Mouse (Mus musculus): ENCODE measurements around the gene Lrba.

Lrba gene

DNA sequence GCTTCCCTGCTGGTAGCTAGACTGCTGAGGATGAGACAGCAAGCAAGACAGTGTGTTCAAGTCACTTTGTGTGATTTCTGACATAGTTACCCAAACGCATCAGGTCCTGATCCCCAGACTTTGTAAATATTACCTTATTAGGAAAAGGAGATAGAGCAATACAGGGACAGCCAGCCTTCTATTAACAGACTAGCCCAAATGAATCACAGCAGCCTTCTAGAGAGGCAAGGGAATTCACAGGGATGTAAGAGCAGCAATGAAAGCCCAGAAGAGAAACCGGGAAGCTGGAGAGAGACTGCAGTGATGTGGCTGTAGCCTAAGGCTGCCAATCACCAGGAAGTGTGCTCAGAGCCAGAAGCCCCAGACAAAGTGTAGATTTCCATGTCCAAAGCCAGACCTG is 585.2 kb downstream of the Lrba start:
- in situ Hi-C loops (cut with MboI; ENCODE audit: unreplicated experiment in 2 of 2): loop anchor here in 1 of 2 experiments (25.0 kb wide), 1 partner anchor 1097 kb away; no protein-coding TSS in a partner anchor

DNA sequence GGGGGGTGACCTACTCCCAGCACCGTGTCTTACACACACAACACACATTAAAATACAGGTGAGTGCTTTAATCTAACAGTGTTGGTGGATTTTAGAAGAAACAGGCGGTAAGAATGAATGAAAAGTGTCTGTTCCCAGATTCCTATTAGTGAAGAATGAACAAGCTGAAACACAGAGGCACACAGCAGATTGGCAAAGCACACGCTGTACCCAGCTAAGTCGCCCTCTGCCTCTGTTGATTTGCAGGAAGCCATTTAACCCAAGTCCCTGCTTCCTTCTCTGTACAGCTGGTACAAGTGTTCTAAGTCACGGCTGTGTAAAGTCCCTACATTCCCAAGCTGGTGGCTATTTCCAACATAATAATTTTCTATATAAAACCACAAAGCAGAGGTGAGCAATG is 586.4 kb downstream of the Lrba start:
- in situ Hi-C loops (cut with MboI; ENCODE audit: unreplicated experiment in 2 of 2): loop anchor here in 1 of 2 experiments (25.0 kb wide), 1 partner anchor 1099 kb away; no protein-coding TSS in a partner anchor

DNA sequence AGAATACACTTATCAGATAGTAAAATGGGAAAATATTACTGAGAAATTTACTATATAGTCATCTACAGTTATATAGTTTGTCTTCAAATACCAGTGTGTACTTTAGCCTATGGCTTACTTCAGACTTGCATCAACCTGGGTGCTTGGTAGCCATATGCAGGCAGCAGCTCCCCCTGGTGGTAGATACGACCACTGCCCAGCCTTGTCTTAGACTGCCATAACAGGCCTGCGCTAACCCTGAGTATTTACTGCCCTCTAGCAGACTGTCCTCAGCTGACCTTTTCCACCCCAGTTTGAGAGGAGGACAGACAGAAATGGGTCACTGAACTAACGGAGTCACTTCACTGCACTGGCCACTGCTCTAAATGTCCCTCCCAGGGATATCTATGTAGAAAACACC is 588.2 kb downstream of the Lrba start:
- in situ Hi-C loops (cut with MboI; ENCODE audit: unreplicated experiment in 2 of 2): loop anchor here in 1 of 2 experiments (25.0 kb wide), 1 partner anchor 1100 kb away; no protein-coding TSS in a partner anchor

DNA sequence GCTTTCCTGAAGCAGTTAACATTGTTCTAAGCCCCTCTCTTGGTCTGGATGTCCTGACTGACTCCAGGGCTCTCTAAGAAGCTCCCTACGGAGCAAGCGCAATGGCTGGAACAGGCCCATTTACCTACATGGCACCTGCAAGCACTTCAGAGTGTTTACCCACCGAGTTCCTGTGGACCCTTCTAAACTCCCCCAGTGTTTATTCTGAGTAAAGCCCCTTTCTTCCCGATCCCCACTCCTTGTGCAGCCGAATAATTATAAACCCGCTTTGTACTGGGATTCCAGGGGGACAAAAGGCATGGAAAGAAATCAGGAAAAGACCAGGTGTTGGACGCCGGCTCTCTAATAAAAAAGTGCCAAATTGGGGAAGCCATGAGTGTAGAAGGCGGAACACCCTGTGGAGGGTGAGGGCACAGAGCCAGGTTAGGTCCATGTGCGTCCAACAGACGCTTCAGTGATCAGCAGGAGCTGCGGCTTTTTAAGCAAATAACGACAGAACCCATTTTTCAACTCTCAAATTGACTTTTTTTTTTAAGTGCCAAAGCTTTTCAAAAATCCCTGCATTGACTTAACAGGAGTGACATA is 593.6 kb downstream of the Lrba start:
- in situ Hi-C loops (cut with MboI; ENCODE audit: unreplicated experiment in 2 of 2): loop anchor here in 1 of 2 experiments (25.0 kb wide), 1 partner anchor 1106 kb away; no protein-coding TSS in a partner anchor

DNA sequence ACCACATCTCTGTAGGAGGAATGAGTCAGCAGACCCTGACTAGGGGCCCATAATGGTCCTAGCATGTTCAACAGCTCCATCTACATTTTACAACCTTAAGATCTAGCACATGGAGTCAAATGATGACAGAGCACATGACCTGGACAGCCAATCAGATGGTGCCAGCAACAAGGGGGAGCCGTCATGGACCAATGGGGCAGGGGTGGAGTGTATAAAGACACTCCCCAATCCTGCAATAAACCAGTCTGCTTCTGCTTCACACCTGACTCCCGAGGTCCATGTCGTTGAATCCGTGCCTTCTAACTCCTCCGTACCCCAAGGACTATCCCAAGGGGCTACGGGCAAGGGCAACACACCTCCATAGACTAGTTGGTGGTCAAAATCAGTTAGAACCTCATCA is 594.9 kb downstream of the Lrba start:
- in situ Hi-C loops (cut with MboI; ENCODE audit: unreplicated experiment in 2 of 2): loop anchor here in 1 of 2 experiments (25.0 kb wide), 1 partner anchor 1107 kb away; no protein-coding TSS in a partner anchor

DNA sequence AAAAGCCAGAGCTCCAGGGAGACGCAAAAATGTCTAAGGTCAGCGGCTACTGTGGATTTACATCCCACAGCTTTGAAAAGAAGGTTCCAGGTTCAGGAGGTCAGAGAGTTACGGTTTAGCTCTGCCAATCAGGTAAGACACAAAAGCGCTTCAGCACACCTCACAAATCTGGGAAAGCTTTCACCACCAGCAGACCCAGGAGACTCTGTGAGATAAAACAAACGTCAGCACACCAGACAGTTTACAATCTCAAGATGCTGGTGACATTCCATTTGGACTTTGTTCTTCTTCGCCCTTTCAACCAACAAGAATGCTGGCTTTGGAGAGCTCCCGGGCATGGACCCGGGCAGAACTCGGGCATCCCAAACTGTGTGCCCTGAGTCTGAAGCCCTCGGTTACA is 595.9 kb downstream of the Lrba start:
- in situ Hi-C loops (cut with MboI; ENCODE audit: unreplicated experiment in 2 of 2): loop anchor here in 1 of 2 experiments (25.0 kb wide), 1 partner anchor 1108 kb away; no protein-coding TSS in a partner anchor

DNA sequence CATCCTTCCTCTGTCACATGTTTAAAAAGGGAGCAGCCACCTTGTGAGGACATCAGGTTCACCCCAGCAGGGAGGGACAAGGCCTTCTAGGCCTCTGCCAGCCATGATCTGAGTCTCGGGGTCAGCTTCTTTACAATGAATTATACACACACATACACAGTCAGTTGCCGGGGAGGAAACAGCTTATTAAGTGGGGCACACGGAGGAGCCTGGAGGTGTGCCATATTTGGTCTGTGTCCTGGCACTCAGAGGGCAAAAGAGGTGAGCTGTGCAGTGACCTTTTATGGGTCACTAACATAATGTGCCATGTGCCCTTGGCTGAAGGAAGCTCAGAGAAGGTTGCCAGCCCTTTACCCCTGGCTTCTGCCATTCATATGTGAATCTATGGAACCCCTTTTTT is 596.9 kb downstream of the Lrba start:
- in situ Hi-C loops (cut with MboI; ENCODE audit: unreplicated experiment in 2 of 2): loop anchor here in 1 of 2 experiments (25.0 kb wide), 1 partner anchor 1109 kb away; no protein-coding TSS in a partner anchor

DNA sequence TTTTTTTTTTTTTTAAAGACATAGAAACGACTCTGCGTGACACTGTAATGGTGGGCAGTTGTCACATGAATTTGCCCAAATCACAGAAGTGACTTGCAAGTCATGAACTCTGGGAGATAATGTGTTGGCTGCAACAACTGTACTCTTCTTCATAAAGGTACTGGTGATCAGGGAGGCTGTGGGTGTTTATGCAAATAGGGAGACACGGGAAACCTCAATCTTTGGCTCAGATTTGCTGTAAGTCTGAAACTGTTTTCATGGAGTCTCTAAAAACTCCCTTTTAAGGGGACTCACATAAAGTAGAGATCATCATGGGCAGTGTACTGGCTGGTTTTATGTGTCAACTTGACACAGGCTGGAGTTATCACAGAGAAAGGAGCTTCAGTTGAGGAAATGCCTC is 603.0 kb downstream of the Lrba start:
- in situ Hi-C loops (cut with MboI; ENCODE audit: unreplicated experiment in 2 of 2): no loop called here

DNA sequence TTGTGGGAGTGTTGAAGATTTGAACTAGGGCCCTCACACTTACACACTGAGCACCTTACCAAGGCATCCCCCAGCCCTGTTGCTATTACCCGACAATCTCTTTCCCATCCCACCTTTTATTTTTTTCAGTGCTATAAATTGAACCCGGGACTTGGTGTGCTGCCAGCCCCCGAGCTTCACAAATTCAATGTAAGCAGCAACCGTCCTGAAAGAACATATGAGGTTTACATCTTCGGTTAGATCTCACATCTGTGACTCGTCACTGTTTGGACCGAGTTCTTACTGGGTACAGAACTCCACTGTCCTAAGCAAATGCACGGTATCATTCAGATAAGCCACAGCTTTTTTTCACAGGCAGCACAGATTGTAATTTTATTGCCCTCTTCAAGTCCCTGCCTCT is 607.6 kb downstream of the Lrba start:
- in situ Hi-C loops (cut with MboI; ENCODE audit: unreplicated experiment in 2 of 2): no loop called here

All from v-Abl transformed pro-B cells (cell line).